8 mouse cellular contexts compared by ENCODE assay signal in the genomic region with DNA sequence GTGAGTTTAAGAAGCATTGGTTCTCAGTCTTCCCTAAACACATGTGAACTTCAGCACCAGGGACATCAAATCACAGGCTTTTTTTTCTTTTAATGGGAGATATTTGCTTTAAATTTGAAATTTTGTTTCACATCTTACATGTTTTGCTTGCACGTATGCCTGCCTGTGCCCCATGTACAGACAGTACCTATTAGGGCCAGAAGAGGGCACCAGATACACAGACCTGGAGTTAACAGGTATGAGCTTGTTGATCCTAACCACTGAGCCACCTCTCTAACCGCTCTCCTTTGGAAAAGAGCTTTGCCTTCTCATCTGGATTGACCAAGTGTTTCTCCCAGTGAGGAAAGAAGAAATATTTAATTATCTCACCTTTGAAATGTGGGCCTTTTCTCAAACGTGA. TPM values are rescaled to one million over a fixed set of nuclear protein-coding genes. Genes with fewer than 3 reads are reported as not detected.
DNase-seq lines count a peak whose midpoint lies in the region; ATAC-seq and TF ChIP-seq lines count a peak whose summit lies in the region.

No protein-coding gene starts in this region.

- no peaks in the 10 kb centered on the region for H3K36me3 ChIP-seq in forebrain, embryonic 11.5 days (ENCODE audit: control insufficient read depth, insufficient read depth, low read length)
- no peaks in the 10 kb centered on the region for H3K36me3 ChIP-seq in forebrain, embryonic 16.5 days (ENCODE audit: control insufficient read depth, insufficient read depth)
- H3K36me3 ChIP-seq in midbrain, embryonic 14.5 days (ENCODE audit: control insufficient read depth, insufficient read depth, low read length), result no peaks in the 10 kb centered on the region
- H3K36me3 ChIP-seq in midbrain, embryonic 13.5 days, result no peaks in the 10 kb centered on the region
- no peaks in the 10 kb centered on the region for H3K36me3 ChIP-seq in lung, postnatal 0 days (ENCODE audit: insufficient read depth, low read length)

- peaks cover 4% of the 10 kb centered on the region; the same call in 1 of the 2 replicates for H3K27me3 ChIP-seq in forebrain, embryonic 11.5 days (ENCODE audit: control insufficient read depth, insufficient read depth, low read length)
- no peaks in the 10 kb centered on the region for H3K27me3 ChIP-seq in forebrain, embryonic 16.5 days (replicated peaks; ENCODE audit: control insufficient read depth, insufficient read depth, low read length)
- no peaks in the 10 kb centered on the region for H3K27me3 ChIP-seq in midbrain, embryonic 14.5 days (ENCODE audit: control insufficient read depth, insufficient read depth, low read length)
- 0 out of 2 replicates have a peak, but pooled peaks cover 3% of the 10 kb centered on the region for H3K27me3 ChIP-seq in midbrain, embryonic 13.5 days
- no peaks in the 10 kb centered on the region for H3K27me3 ChIP-seq in lung, postnatal 0 days (replicated peaks; ENCODE audit: insufficient read depth, low read length)

- intact Hi-C loops in heart, postnatal 14 days (cut with DNase I), result loop anchor here (1.0 to 5.0 kb wide), 2 partner anchors 26 to 139 kb away; no protein-coding TSS in a partner anchor

- H3K9ac ChIP-seq in forebrain, embryonic 11.5 days (ENCODE audit: low read length), result no peak overlapping the region
- no peak overlapping the region for H3K9ac ChIP-seq in forebrain, embryonic 16.5 days (replicated peaks; ENCODE audit: low read depth, low read length)
- H3K9ac ChIP-seq in midbrain, embryonic 14.5 days (replicated peaks; ENCODE audit: low read length), result no peak overlapping the region
- H3K9ac ChIP-seq in midbrain, embryonic 13.5 days (replicated peaks), result no peak overlapping the region
- no peak overlapping the region for H3K9ac ChIP-seq in lung, postnatal 0 days (replicated peaks; ENCODE audit: low read depth)

- TF ChIP-seq EP300 in lung, postnatal 0 days (IDR thresholded peaks at IDR 0.05), result no peak

- no peaks in the 10 kb centered on the region for H3K9me3 ChIP-seq in forebrain, embryonic 11.5 days (ENCODE audit: control insufficient read depth, low read length)
- H3K9me3 ChIP-seq in forebrain, embryonic 16.5 days (ENCODE audit: control insufficient read depth, low read length), result no peaks in the 10 kb centered on the region
- no peaks in the 10 kb centered on the region for H3K9me3 ChIP-seq in midbrain, embryonic 14.5 days (ENCODE audit: control insufficient read depth, low read length)
- H3K9me3 ChIP-seq in midbrain, embryonic 13.5 days, result no peaks in the 10 kb centered on the region
- H3K9me3 ChIP-seq in lung, postnatal 0 days (ENCODE audit: low read length), result no peaks in the 10 kb centered on the region

- no peak for ATAC-seq in forebrain, embryonic 11.5 days (replicated peaks; ENCODE audit: low FRiP score)
- no peak for ATAC-seq in forebrain, embryonic 16.5 days
- ATAC-seq in midbrain, embryonic 14.5 days (ENCODE audit: low FRiP score, low TSS enrichment), result no peak
- no peak for ATAC-seq in midbrain, embryonic 13.5 days
- ATAC-seq in lung, postnatal 0 days, result no peak

- TF ChIP-seq CTCF in lung, postnatal 0 days (IDR thresholded peaks at IDR 0.05), result peak; percentile 87

- peaks cover 4% of the 10 kb centered on the region; the same call in 1 of the 2 replicates for H3K4me1 ChIP-seq in forebrain, embryonic 11.5 days (replicated peaks; ENCODE audit: control insufficient read depth, insufficient read depth, low read length)
- peaks cover 6% of the 10 kb centered on the region; the same call in 1 of the 2 replicates for H3K4me1 ChIP-seq in forebrain, embryonic 16.5 days (replicated peaks; ENCODE audit: control insufficient read depth, insufficient read depth, low read length)
- peaks cover 10% of the 10 kb centered on the region for H3K4me1 ChIP-seq in midbrain, embryonic 14.5 days (ENCODE audit: control insufficient read depth, insufficient read depth, low read length)
- peaks cover 19% of the 10 kb centered on the region for H3K4me1 ChIP-seq in midbrain, embryonic 13.5 days (replicated peaks)
- H3K4me1 ChIP-seq in lung, postnatal 0 days (ENCODE audit: insufficient read depth, low read depth, low read length), result no peaks in the 10 kb centered on the region

- no peak overlapping the region for H3K4me3 ChIP-seq in forebrain, embryonic 11.5 days (ENCODE audit: low read depth, low read length)
- no peak overlapping the region for H3K4me3 ChIP-seq in forebrain, embryonic 16.5 days (replicated peaks; ENCODE audit: low read length)
- no peak overlapping the region for H3K4me3 ChIP-seq in midbrain, embryonic 14.5 days (replicated peaks; ENCODE audit: low read depth, low read length)
- no peak overlapping the region for H3K4me3 ChIP-seq in midbrain, embryonic 13.5 days (replicated peaks)
- H3K4me3 ChIP-seq in lung, postnatal 0 days (ENCODE audit: low read depth, low read length), result no peak overlapping the region

- 64% methylated on average over 3 of the region's 3 CpGs for WGBS in forebrain, embryonic 11.5 days
- 62% methylated on average over 3 of the region's 3 CpGs for WGBS in forebrain, embryonic 16.5 days
- WGBS in midbrain, embryonic 14.5 days, result 58% methylated on average over 3 of the region's 3 CpGs
- WGBS in midbrain, embryonic 13.5 days, result 60% methylated on average over 3 of the region's 3 CpGs
- 47% methylated on average over 3 of the region's 3 CpGs for WGBS in lung, postnatal 0 days

- DNase-seq in forebrain, embryonic 11.5 days (ENCODE audit: low spot score), result peak; percentile 62
- peak; percentile 66 for DNase-seq in midbrain, embryonic 14.5 days
- DNase-seq in adrenal gland, postnatal 36 days, result peak; percentile 48 to 60
- peak; percentile 62 to 77 for DNase-seq in heart, postnatal 14 days
- DNase-seq in lung, postnatal 0 days (ENCODE audit: low spot score), result peak; percentile 59
- no peak for DNase-seq in frontal cortex, postnatal 25 days (ENCODE audit: low spot score in 2 of 2)

- no peak overlapping the region for H3K4me2 ChIP-seq in forebrain, embryonic 11.5 days (ENCODE audit: low read depth, low read length, severe bottlenecking)
- no peak overlapping the region for H3K4me2 ChIP-seq in forebrain, embryonic 16.5 days (ENCODE audit: low read length)
- H3K4me2 ChIP-seq in midbrain, embryonic 14.5 days (ENCODE audit: low read length), result no peak overlapping the region
- no peak overlapping the region for H3K4me2 ChIP-seq in midbrain, embryonic 13.5 days (replicated peaks)
- H3K4me2 ChIP-seq in lung, postnatal 0 days (replicated peaks; ENCODE audit: low read depth, low read length), result no peak overlapping the region

- H3K27ac ChIP-seq in forebrain, embryonic 11.5 days (ENCODE audit: low read depth, low read length), result no peak overlapping the region
- H3K27ac ChIP-seq in forebrain, embryonic 16.5 days (ENCODE audit: low read length), result no peak overlapping the region
- no peak overlapping the region for H3K27ac ChIP-seq in midbrain, embryonic 14.5 days (replicated peaks; ENCODE audit: low read depth, low read length)
- no peak overlapping the region for H3K27ac ChIP-seq in midbrain, embryonic 13.5 days
- no peak overlapping the region for H3K27ac ChIP-seq in lung, postnatal 0 days (ENCODE audit: low read length)

RNA-seq across cellular contexts. Expression of a gene that starts 5.5 kb away (rescaled TPM):
- 1.4 and 2.5 TPM in 2 replicates for polyA plus RNA-seq in forebrain, embryonic 11.5 days (2014; fragmentation: Nextera tagmentation; extraction: Ambion mirVana)
- polyA plus RNA-seq in forebrain, embryonic 16.5 days (2015; fragmentation: Nextera tagmentation; extraction: Ambion mirVana), result 8.4 and 10.3 TPM in 2 replicates
- 13.7 and 15.6 TPM in 2 replicates for polyA plus RNA-seq in midbrain, embryonic 14.5 days (2014; fragmentation: Nextera tagmentation; extraction: Ambion mirVana)
- 6.5 and 7.7 TPM in 2 replicates for polyA plus RNA-seq in midbrain, embryonic 13.5 days (2015; fragmentation: Nextera tagmentation; extraction: Ambion mirVana)
- 1 to 10 TPM; 2.3 to 3.0 TPM for total RNA-seq in adrenal gland, postnatal 36 days (2021)
- 1 to 10 TPM in 1 of 2 experiments, under 1 TPM in 1; 1.00 to 1.6 TPM for total RNA-seq in heart, postnatal 14 days (2021)
- 0.73 and 1.1 TPM in 2 replicates for polyA plus RNA-seq in lung, postnatal 0 days (2015; fragmentation: Nextera tagmentation; extraction: Ambion mirVana)

RNA-seq across cellular contexts. Expression of a gene that starts 30.3 kb away (rescaled TPM):
- 48.0 and 49.2 TPM in 2 replicates for polyA plus RNA-seq in forebrain, embryonic 11.5 days (2014; fragmentation: Nextera tagmentation; extraction: Ambion mirVana)
- 63.5 and 72.6 TPM in 2 replicates for polyA plus RNA-seq in forebrain, embryonic 16.5 days (2015; fragmentation: Nextera tagmentation; extraction: Ambion mirVana)
- 74.3 and 90.8 TPM in 2 replicates for polyA plus RNA-seq in midbrain, embryonic 14.5 days (2014; fragmentation: Nextera tagmentation; extraction: Ambion mirVana)
- 79.2 and 83.6 TPM in 2 replicates for polyA plus RNA-seq in midbrain, embryonic 13.5 days (2015; fragmentation: Nextera tagmentation; extraction: Ambion mirVana)
- total RNA-seq in adrenal gland, postnatal 36 days (2021), result 10 to 100 TPM; 15.3 to 19.4 TPM
- 1 to 10 TPM; 5.7 to 6.8 TPM for total RNA-seq in heart, postnatal 14 days (2021)
- 8.3 and 9.0 TPM in 2 replicates for polyA plus RNA-seq in lung, postnatal 0 days (2015; fragmentation: Nextera tagmentation; extraction: Ambion mirVana)

Comparison
In these comparisons a context has a peak if more than half of its experiments do, and no peak if none do; other contexts are left out.
1. DNase-seq: peak in forebrain, embryonic 11.5 days (single experiment), midbrain, embryonic 14.5 days (single experiment), adrenal gland, postnatal 36 days (2 of 2), heart, postnatal 14 days (2 of 2) and lung, postnatal 0 days (single experiment); none in frontal cortex, postnatal 25 days (0 of 2).